Mouse (Mus musculus): Measurements from ENCODE around the gene Zic5.

The Zic5 gene

DNA sequence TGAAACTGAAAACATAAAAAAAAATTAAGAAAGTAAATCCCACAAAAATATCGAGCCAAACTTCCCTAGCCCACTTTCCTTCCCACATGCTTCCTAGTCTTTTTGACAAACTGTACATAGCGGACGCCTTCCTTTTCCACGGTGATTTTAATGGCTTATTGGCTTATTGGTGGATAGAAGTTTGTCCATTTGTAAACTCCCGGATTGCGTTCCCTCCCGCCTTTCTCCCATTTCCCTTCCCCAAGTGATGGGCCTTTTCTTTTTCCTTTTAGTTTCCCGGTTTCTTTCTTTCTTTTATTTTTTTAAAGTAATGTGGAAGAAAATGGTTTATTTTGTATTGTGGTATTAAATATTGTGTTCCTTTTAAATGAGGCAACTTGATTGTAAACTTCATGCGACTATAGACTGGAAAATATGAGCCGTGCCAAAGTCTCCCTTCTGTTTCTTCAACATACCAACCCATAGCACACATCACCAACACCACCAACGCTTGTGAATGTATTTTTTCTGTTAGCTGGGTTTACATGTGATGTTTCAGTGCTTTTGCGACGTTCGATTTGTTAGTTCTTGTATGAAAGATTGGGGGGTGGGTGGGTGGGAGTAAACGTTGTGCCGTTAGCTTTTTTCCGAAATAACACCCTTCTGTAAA is 14.1 kb upstream of the Zic5 start:
- no peak for DNase-seq (ENCODE audit: low spot score)

DNA sequence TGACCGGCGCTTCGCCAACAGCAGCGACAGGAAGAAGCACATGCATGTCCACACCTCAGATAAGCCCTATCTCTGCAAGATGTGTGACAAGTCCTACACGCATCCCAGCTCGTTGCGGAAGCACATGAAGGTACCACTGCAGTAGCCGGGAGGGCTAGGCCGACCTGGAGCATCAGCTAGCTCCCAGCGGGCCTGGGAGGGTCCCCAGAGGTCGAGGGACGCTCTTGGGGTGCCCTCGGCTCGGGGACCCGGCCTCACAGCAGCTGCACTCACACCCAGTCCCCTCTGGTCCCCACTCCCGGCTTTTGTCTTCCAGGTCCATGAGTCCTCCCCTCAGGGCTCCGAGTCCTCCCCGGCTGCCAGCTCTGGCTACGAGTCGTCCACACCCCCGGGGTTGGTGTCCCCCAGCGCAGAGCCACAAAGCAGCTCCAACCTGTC is 13.1 kb upstream of the Zic5 start:
- DNase-seq (ENCODE audit: low spot score): no peak

DNA sequence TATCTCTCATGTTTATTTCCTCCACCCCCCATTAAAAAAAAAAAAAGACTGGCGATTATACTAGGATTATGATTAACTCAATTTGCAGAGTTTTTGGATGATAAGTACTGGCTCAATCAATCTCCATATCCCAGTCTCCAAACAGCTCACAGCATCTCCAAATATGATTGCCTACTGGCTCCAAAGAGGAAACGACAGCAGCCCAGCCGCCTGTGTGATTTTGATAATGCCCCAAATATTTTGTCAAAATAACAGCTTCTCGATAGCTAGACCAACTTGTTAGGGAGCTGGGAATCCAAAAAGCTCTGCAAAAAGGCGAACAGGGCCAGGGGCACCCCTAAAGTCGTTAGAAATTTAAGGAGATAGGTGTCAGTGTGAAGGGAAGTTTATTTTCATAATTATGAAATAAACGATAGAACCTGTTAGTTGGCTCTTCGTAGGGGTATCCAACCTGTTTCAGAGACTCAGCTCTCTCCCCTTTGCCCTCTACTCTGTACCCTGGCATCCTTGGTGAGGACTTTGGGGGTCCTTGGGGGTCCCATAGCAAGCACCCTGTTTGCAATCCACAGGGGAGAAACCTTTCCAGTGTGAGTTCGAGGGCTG is 12.6 kb upstream of the Zic5 start:
- no peak for DNase-seq (ENCODE audit: low spot score)

DNA sequence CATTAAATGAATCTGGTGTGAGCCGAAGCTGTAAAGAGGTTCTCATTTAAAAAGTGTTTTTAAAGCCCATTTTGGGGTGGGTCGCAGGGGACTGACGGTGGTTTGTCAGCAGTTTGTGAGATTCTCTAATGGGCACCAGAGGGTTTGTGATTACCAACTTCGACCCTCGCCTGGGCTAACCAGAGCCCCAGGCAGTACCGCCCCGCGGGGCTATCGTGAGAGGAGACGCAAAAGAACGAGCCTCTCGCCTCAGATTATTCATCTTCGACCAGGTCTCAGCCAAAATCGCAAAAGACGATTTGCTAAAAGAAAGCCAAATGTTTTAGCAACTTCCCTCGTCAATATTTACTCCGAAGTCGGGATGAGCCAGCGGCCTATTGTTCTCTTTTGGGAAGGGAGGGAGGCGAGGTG is 11.8 kb upstream of the Zic5 start:
- no peak for DNase-seq (ENCODE audit: low spot score)

DNA sequence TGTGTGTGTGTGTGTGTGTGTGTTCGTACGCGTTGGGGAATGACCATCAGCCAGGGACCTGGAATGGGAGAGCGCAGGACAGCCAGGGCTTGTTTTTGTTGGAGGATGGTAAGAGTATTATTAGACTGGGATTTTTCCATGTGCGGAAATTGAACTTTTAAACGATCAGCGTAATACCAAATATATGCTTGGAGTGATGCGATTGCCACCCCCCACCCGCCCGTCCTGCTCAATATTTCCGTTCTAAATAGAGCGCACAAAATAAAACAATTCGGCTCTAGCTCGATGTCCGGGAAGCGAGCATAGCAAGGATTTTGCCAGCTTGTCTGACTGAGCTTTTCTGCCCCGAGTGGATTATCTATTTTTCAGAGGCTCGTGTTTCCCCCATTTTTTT is 11.3 kb upstream of the Zic5 start:
- no peak for DNase-seq (ENCODE audit: low spot score)

DNA sequence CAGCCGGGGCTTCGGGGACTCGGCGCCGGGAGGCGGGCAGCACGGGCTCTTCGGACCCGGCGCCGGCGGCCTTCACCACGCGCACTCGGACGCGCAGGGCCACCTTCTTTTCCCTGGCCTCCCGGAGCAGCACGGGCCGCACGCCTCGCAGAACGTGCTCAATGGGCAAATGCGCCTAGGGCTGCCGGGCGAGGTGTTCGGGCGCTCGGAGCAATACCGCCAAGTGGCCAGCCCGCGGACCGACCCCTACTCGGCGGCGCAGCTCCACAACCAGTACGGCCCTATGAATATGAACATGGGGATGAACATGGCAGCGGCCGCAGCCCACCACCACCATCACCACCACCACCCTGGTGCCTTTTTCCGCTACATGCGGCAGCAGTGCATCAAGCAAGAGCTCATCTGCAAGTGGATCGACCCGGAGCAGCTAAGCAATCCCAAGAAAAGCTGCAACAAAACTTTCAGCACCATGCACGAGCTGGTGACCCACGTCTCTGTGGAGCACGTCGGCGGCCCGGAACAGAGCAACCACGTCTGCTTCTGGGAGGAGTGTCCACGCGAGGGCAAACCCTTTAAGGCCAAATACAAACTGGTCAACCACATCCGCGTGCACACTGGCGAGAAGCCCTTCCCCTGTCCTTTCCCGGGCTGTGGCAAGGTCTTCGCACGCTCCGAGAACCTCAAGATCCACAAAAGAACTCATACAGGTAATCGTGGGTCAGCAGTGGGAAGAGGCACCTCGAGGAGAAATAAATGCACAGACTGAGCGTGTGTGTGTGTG is 10.8 kb upstream of the Zic5 start:
- DNase-seq (ENCODE audit: low spot score): no peak

DNA sequence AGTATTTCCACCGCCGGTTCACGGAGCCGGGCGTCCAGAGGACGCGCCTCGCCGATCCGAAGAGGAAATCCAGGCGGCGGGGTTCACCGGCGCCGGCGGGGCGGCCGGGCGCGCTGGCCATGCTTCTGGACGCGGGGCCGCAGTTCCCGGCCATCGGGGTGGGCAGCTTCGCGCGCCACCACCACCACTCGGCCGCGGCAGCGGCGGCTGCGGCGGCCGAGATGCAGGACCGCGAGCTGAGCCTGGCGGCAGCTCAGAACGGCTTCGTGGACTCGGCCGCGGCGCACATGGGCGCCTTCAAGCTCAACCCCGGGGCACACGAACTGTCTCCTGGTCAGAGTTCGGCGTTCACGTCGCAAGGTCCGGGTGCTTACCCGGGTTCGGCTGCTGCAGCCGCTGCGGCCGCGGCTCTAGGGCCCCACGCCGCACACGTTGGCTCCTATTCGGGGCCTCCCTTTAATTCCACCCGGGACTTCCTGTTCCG is 10.1 kb upstream of the Zic5 start:
- no peak for DNase-seq (ENCODE audit: low spot score)

DNA sequence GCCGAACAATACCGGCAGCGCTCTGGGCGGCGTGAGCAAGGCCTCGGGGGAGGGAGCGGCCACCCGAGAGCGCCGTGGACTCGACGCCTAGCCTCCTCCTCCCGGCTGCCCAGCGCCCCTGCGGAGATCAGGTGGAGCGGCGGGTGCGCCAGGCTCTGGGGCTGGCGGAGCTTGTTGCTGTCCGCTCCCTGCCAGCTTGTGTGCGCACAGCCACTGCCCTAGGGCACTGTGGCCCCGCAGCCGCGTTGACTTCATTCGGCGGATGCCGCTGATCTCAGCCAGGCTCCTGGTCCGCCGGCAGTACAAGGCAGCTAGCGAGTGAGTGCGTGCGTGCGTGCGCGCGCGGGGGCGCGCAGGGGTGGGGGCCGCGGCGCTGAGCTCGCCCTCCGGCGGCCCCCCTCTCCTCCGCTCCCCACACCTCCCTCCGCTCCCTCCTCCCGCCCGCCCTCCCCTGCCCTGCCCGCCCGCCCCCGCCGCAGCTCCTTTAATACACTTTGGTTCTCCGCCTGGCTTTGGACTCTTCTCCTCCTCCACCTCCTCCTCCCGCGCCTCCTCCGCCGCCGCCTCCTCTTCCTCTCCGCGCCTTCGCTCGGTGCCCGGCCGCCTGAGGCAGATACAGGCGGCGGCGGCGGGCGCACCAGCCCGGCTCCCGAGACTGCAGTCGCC is 9.5 kb upstream of the Zic5 start, which contains the start of gene Zic2:
Gene Zic2, plus strand, starts transcription at position 545 of the 666 bp plus-strand sequence.
- no peak for DNase-seq (ENCODE audit: low spot score)

DNA sequence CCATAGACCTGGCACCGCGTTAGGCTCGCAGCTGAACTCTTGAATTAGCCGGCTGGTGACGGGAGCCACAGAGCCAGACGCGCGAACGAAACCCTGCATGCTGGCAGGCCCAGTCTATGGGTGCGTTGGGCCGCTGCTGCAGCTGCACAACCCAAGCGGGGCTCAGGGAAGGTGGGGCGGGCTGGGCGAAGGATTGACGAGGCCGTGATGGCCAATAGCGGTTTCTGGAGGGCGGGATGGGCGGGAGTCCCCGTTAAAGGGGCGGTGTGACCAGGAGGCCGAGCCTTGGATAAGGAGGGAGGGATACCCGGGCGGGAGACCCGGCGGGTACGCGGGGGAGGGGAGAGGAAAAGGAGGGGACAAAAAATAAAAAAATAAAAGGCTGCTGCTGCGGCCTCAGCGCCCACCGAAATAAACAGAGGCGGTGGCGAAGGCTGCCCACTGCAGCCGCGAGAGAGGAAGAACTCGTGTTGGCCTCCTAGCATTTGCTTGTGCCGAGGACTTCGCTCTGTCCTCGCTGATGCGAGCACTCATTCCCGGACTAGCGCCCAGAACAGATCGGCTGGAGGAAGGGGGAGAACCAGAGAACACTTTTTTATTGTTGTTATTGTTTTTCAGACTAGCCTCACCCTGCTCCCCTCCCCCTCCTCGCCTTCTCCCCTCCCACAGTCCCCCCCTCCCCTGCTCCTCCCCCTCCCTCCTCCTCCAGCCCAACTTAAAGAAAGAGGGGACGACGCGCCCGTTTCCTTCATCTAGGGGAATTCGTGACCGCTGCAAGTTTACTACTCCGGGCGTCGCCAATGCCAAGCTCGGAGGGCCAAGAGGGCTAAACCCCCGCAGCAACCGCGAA is 8.8 kb upstream of the Zic5 start:
- no peak for DNase-seq (ENCODE audit: low spot score)

DNA sequence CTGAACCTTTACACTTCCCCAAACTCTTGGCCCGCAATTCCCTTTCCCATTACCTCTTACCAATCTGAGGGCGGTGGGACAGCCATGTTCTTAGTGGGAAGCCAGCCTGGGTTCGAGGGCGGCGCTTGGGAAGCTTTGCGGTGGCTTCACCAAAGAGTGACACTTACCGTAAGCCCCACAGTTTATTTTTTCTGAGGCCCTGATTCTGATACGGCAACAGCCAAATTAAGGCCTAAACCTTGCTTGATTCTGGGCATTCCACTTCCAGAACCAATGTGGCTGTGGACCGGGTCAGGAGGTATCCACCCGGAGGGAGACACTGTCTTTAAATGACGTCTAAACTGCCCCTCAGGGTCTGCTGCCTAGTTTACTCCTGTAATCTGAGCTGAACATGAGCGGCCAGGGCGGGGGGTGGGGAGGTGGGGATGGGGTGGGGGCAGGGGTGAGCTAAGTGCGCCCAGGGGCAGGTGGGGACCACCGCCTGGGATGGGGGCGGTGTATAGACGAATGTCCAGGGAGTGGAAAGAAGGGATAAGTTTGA is 7.8 kb upstream of the Zic5 start:
- DNase-seq (ENCODE audit: low spot score): no peak

DNA sequence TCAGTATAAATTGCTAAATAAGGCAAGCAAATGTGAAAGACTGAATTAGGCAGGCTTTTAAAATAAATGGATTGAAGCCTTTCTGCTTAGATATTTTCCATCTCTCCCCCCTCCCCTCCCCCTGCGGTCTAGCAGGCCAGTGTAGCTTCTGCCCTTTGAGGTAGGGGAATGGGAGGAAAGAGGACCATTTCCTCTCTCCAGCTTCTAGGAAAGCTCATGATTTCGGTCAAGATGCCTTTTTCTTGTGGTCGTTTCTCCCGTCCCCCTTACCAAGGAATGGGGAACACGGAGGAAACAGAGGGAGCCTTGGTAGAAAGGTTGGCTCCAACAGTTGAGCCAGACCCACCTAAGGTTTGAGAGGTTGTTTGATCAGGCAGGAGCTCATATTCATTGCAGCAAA is 7.2 kb upstream of the Zic5 start:
- no peak for DNase-seq (ENCODE audit: low spot score)

DNA sequence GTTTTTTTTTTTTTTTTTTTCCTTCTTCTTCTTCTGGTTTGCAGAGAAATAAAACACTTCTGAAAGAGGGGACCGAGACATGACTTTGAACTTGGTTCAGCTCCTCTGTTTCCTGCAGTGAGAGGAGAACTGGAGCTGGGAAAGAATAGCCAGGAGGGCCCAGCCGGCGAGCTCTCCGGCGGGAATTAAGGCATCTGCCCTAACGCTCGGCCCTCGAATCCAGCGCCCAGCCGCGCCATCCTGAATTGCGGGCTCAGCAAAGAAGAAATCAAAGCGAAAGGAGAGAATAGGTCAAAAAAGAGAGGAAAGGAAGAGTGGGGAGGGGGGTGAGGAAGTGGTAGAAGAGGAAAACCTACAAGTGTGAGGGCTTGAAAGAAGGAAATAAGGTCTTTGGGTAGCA is 6.7 kb upstream of the Zic5 start:
- no peak for DNase-seq (ENCODE audit: low spot score)

DNA sequence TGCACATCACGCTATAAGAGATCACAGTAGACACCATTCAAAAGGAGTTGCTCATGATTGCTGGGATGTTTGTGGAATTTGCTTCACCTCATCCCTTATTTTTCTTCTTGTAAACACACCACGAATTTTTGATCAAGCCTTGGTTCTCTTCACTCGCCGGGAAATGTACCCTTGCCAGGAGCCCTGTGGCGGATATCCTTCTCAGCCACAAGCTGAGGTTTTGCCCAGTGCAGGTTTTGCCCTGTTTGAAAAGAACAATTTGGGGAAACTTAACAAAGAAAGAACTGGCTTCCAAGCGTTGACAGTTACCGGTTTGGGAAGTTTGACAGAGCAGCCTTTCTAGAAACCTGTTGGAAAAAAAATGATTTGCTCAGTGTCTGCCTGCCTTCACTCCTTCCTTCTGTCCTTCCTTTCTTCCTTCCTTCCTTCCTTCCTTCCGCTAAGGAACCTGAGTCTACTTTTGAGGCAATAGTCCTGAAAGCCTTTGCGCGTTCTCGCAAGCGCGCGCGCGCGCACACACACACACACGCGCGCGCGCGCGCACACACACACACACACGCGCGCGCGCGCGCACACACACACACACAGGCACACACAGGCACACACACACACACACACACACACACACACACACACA is 6.1 kb upstream of the Zic5 start:
- no peak for DNase-seq (ENCODE audit: low spot score)

DNA sequence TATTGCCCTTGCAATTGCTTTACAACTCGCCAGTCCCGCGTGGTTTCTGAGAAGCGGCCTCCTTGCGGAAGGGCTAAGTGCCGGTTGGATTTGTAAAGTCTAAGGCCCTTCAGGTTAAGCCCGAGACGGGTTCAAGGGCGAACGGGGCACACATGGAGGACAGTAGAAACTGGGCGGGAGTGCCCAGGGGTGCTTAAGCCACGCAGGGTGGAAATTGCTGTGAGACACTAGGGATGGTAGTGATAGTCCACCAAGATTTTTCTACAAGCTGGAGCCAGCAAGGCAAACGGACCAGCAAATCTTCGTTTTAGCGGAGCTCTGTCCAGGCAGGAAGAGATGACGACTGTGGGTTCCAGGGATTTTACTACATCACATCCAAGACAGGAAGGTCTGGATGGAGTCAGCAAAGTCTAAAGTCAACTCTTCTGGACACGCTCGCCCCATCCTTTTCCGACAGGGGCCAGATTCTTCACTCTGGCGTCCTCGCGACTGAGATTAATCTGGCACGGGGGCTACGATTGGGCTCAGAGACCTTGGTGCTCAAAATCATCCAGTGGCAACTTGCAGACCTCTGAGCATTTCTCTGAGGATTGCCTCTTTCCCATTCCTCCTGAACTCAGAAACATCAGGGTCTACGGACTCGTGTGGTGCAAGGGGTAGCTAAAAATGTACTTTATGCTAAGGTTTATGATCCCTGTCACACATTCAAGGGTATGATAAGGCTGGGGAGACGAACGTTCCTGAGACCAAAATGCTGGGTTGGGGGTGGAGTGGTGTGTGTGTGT is 3.7 kb upstream of the Zic5 start:
- no peak for DNase-seq (ENCODE audit: low spot score)

DNA sequence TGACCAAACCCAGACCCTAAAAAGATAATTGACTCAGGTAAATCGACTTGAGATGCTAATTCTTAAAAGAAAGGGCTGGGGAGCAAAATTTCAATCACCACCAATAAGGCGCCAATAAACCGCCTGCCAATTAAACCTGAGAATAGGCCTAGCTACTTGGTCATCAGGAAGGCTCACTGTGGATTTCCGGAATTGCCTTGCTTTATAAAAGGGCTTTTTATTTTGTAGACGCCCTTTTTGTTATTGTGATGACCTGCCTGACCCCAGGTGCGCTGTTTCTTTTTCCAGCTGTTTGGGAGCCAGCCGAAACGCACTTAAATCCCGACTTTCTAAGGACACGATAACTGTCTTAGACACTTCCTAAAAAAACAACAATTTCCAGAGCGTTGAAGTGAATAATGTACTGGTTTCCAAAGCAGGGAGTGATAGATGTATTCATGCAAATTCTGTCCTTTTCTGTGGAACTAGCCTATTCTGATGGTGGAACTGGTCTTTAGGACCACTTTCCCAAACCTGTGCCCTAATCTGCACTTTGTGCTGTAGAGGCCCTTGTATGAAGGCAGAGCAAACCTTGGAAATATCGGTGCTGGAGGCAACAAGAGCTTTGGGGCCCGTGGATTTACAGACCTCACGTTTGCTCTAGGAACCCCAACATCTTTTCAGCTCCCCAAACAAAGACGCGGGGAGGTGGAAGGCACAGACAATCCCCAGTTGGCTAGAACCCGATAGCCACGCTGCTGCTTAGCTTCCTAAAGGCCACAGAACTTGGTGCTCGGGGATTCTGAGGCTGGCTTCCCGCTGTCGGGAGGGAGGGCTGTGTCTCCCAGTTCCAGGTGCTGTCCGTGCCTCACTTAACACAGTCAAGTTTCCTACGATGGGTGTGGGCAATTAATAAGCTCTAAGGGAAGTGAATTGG is 2.7 kb upstream of the Zic5 start:
- no peak for DNase-seq (ENCODE audit: low spot score)

DNA sequence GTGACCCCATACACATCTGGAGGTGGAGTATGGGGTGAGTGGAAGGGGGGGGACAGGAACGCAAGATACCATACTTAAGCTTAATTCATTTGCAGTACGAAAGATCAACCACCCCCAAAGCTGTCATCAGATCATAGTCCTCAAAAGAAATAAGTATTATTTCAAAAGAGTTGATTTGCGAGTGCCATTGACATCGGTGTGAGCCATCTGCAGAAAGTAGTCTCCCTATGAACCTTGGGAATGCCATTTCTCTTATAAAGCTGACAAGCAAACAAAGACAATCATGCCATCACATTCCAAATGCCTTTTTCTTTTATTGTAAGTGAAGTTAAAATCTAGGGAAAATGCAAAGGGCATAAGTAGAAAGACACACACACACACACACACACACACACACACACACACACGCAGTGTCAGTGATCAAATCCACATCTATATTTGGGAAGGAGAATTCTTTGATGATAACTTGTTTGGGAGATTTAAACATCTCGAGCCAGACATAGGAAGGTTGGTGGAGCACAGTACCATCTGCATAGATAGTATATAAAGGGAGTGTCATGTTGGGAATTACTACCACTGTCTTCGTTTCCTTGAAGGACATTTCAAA is 1.4 kb upstream of the Zic5 start:
- no peak for DNase-seq (ENCODE audit: low spot score)

DNA sequence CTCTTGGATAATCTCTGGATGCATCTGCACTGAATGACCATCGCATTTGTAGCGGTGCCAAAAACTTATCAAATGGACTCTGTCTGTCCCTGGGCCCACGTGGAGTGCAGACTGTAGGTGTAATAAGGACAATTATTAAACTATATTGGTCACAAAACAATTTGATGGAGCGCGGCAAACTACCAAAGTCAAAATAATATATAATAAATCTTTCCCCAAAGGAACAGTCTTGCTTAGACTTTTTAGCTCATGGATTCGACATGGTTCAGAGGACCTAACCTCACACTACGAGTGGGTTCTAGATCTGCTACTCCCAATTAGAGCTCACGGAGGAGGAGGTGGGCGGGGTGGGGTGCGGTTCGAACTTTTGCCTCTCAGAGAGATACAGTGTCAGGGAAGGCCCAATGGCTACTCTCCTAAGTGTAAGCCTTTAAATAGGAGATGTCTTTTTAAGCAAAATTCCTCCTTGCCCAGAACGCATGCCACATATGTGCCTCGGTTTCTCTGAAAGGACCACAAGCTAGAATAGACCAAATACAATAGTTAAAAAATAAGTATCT is 534 bp upstream of the Zic5 start:
- no peak for DNase-seq (ENCODE audit: low spot score)

DNA sequence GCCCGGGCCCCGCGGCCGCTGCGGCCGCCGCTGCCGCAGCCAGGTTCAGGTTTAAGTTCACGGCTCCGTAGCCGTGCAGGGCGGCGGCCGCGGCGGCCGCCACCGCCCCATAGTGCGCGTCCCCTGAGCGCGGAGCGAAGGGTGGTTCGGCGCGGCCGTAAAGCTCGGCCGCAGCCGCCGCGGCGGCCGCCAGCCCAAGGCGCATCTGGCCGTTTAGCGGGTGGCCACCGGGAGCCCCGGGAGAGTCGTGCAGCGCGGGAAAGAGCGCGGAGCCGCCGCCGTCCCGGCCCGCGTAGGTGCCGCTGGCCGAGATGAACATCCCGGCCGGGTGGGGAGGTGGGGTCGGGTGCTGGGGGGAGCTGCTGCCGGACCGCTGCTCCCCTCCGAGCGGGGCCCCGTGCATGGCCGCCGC is 1.1 kb downstream of the Zic5 start:
- DNase-seq (ENCODE audit: low spot score): no peak

Measured in spleen, adult 12 weeks (tissue).